Mouse (Mus musculus): Measurements from ENCODE around the gene Sgip1.

DNA sequence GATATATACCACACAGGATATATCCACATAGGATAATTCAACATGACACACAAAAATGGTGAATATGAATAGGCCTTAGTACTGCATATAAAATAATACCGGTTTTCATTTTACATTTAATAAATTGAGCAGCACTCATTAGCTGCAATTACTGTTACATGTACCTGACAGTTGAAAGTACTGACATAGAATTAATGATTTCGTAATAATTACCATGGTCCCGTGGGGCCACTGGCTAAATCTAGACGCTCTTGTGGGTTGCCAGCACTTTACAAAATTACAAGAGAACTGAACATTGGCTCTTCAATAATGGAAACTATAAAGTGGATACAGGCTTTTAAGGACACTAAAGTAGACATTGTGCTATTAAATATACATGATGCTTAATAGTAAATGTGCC, 263.6 kb downstream of the Sgip1 start:
- TF ChIP-seq POLR2A (IDR thresholded peaks at IDR 0.05; ENCODE audit: control insufficient read depth, low read depth, low read length) (no peak), CTCF (IDR thresholded peaks at IDR 0.05; ENCODE audit: control insufficient read depth, insufficient read depth, insufficient replicate concordance, low read depth, low read length) (no peak)

All from testis, adult 2 months (tissue).